Mouse (Mus musculus) forebrain, postnatal 0 days (tissue): Measurements from ENCODE around the gene Palmd. TPM values are rescaled to one million over a fixed set of nuclear protein-coding genes. Genes with fewer than 3 reads are reported as not detected.

Source experiments
- ATAC-seq: fragments of 200-750 bp; cut with Nextera tagmentation; 2 replicates; pipeline ENCODE4 v1.8.0; 2017; ENCODE audit warnings: mild to moderate bottlenecking, moderate library complexity
- DNase-seq: peaks from one replicate; pipeline ENCODE4 v3.0.0-alpha.2; 2015
- H3K27ac ChIP-seq: fragments of 300-500 bp; sonication (generic); 2 replicates; pipeline ENCODE4 v1.5.1; 2014; ENCODE audit warnings: low read depth, mild to moderate bottlenecking, antibody characterized with exemption, low read length, moderate library complexity, mixed read lengths
- H3K27me3 ChIP-seq: fragments of 300-500 bp; sonication (generic); 2 replicates; pipeline ENCODE4 v1.6.1; 2014; ENCODE audit warnings: mild to moderate bottlenecking, low read length, mixed read lengths; ENCODE audit not compliant: insufficient read depth
- H3K36me3 ChIP-seq: fragments of 300-500 bp; sonication (generic); 2 replicates; pipeline ENCODE4 v1.6.1; 2014; ENCODE audit warnings: mild to moderate bottlenecking, moderate library complexity; ENCODE audit not compliant: insufficient read depth
- H3K4me1 ChIP-seq: fragments of 300-500 bp; sonication (generic); 2 replicates; pipeline ENCODE4 v1.6.1; 2014; ENCODE audit warnings: antibody characterized with exemption; ENCODE audit not compliant: insufficient read depth
- H3K4me2 ChIP-seq: fragments of 300-500 bp; sonication (generic); 2 replicates; pipeline ENCODE4 v1.6.1; 2014; ENCODE audit warnings: low read depth, mild to moderate bottlenecking, moderate library complexity
- H3K4me3 ChIP-seq: fragments of 300-500 bp; sonication (generic); 2 replicates; pipeline ENCODE4 v1.5.1; 2014; ENCODE audit warnings: low read depth, low read length, mixed read lengths
- H3K9ac ChIP-seq: fragments of 300-500 bp; sonication (generic); 2 replicates; pipeline ENCODE4 v1.6.1; 2014; ENCODE audit warnings: mild to moderate bottlenecking
- H3K9me3 ChIP-seq: fragments of 300-500 bp; sonication (generic); 2 replicates; pipeline ENCODE4 v1.6.1; 2016; ENCODE audit warnings: low read length
- CTCF ChIP-seq: sonication (generic); IDR thresholded peaks from 2 replicates; pipeline ENCODE4 v1.5.1; 2016; ENCODE audit warnings: antibody characterized with exemption, control low read depth, low read depth
- WGBS: fragments of 180-500 bp; shearing (Covaris S2); extraction: QIAGEN DNeasy Blood & Tissue Kit; methylation state at CpG from one replicate; pipeline ENCODE4 v1.1.7; 2014; 5-methylcytosine and 5-hydroxymethylcytosine counted together
- polyA plus RNA-seq: library from polyadenylated mRNA; unstranded; fragments of >200 nt; fragmentation: Nextera tagmentation; extraction: Ambion mirVana; gene quantifications from 2 replicates; pipeline ENCODE4 v1.2.1, GENCODE M21; 2015
- total RNA-seq: library from RNA; depleted of rRNA; stranded (reverse); fragments of >200 nt; gene quantifications from 2 replicates; pipeline ENCODE4 v1.2.3, GENCODE M21; 2014

The Palmd gene
- total and polyA plus RNA-seq, 2 experiments from 2014 or later, result 6.9 to 11.7 TPM

DNA sequence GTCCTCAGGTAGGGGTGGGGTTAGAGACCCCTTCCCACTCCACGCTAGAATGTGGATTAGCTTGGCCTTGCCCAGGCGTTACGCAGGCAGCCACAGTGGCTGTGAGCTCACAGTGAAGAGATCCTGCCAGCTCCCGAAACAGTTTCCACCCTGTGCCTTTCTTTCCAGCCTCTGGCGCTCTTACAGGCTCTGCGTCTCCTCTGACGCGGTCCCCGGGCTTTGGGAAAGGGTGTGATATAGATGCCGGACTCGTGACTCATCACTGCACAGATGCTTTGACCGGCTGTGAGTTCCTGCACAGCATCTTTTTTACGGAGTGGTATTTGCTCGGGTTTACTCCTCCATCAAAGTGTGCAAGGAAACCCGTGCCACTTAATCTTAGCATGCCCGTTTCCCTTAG lies 62.9 kb downstream of the Palmd start:
- Histone ChIP-seq H3K4me1 (no peaks in the 10 kb centered on the region), H3K27me3 (no peaks in the 10 kb centered on the region), H3K27ac (peak overlapping the region; percentile 29; the same call in 1 of the 2 replicates), H3K4me2 (no peak overlapping the region), H3K9me3 (no peaks in the 10 kb centered on the region), H3K36me3 (no peaks in the 10 kb centered on the region), H3K9ac (no peak overlapping the region), H3K4me3 (no peak overlapping the region)
- ATAC-seq (peak; percentile 52), DNase-seq (peak; percentile 45)
- WGBS, result 73% methylated on average over 16 of the region's 16 CpGs
- no peak for TF ChIP-seq CTCF

DNA sequence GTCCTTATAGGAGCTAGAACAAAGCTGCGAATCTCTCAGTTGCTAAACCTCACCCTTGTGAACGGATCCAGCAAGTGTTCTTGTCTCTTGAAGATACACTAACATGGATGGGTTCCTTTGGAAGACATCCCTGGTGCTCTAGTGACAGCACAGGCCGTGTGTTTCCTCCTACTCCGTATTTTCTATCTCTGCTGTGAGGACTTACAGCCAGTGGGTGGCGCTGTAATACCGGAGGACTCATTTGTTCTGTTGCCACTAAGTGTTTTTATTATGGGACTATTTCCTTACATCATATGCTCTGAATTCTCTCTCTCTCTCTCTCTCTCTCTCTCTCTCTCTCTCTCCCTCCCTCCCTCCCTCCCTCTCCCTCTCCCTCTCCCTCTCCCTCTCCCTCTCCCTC lies 64.6 kb downstream of the Palmd start:
- no peak overlapping the region for H3K4me3 ChIP-seq
- peak; percentile 83 for ATAC-seq
- no peak overlapping the region for H3K27ac ChIP-seq
- no peaks in the 10 kb centered on the region for H3K36me3 ChIP-seq
- peak; percentile 91 for DNase-seq
- peak; percentile 91 for TF ChIP-seq CTCF
- no peaks in the 10 kb centered on the region for H3K4me1 ChIP-seq
- H3K4me2 ChIP-seq, result no peak overlapping the region
- H3K9me3 ChIP-seq, result no peaks in the 10 kb centered on the region
- peak overlapping the region; percentile 14; the same call in 1 of the 2 replicates for H3K9ac ChIP-seq
- 21% methylated on average over 6 of the region's 6 CpGs for WGBS
- H3K27me3 ChIP-seq, result no peaks in the 10 kb centered on the region

DNA sequence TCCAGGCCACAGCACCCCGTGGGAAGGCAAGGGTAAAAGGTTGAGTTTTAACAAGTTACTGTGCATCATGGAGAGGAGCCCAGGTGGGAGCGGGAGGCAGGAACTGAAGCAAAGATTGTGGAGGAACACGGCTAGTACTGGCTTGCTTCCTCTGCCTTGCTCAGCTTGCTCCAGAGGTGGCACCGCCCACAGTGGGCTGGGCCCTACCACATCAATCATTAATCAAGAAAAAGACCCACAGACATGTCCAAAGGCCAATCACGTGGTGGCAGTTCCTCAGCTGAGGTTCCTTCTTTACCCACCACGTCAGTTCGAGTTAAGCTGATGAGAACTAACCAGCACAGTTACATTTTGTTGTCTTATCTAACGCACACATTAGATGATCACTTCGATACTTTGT lies 75.9 kb downstream of the Palmd start:
- no peaks in the 10 kb centered on the region for H3K27me3 ChIP-seq
- no peak for DNase-seq

DNA sequence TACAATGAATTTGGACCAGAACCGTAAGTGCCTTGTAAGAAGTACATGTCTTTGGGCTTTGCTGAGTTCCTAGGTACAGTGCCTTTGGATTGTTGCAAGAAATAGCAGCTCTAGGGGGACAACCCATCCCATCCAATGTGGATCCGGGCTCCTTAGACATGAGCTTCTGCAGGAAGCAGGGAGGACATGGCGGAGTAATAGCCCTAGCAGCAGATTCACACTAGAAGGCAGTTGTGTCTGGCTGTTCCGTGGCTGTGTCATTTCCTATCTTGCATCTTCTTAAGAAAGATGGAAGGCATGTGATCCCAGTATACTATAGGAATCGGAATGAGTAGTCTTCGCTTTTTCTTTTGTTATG lies 76.6 kb downstream of the Palmd start:
- 78% methylated on average over 6 of the region's 6 CpGs for WGBS
- Histone ChIP-seq H3K4me3 (no peak overlapping the region), H3K27me3 (no peaks in the 10 kb centered on the region), H3K4me1 (no peaks in the 10 kb centered on the region), H3K9me3 (no peaks in the 10 kb centered on the region), H3K27ac (peak overlapping the region; percentile 10; the same call in 1 of the 2 replicates), H3K36me3 (no peaks in the 10 kb centered on the region), H3K4me2 (no peak overlapping the region), H3K9ac (no peak overlapping the region)
- no peak for TF ChIP-seq CTCF
- no peak for DNase-seq
- peak; percentile 38 for ATAC-seq

More for the DNA sequence above, 75.9 kb downstream of the Palmd start:
- Histone ChIP-seq H3K9ac (no peak overlapping the region), H3K36me3 (no peaks in the 10 kb centered on the region), H3K4me2 (no peak overlapping the region), H3K9me3 (no peaks in the 10 kb centered on the region), H3K4me1 (no peaks in the 10 kb centered on the region), H3K4me3 (no peak overlapping the region), H3K27ac (no peak overlapping the region)
- WGBS, result 88% methylated on average over 9 of the region's 9 CpGs
- ATAC-seq, result no peak
- TF ChIP-seq CTCF, result no peak

DNA sequence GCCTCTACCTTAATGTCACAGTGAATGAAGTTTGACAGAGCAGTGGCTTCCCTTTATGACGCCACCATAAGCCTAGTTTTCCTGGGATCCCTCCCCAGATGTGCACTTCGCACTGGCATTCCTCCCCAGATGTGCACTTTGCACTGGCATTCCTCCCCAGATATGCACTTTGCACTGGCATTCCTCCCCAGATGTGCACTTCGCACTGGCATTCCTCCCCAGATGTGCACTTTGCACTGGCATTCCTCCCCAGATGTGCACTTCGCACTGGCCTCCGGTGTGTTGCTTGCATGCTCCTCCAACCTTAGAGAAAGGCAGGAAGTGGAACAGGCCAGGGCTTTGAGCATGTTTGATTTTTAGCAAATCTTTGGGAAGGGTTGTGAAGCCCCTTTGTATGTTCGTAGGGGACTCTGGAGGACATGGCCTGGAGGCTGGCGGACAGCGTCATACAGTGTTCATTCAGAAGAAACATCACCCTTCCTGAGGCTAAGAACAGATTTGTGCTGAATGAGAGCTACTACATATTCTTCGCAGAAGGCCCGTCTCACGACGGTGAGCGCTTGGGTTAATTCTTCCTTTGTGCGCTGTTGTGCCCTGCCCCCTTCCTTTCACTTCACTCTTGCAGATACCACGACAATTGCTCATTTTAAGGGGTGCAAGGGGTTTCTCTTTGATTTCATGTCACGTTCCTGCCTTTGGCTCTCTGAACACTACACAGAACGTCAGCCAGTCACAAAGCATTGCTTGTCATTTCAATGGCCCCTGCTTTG lies 77.2 kb downstream of the Palmd start:
- H3K9ac ChIP-seq, result no peak overlapping the region
- peak overlapping the region; percentile 10; the same call in 1 of the 2 replicates for H3K27ac ChIP-seq
- no peaks in the 10 kb centered on the region for H3K36me3 ChIP-seq
- no peak for TF ChIP-seq CTCF
- H3K4me3 ChIP-seq, result no peak overlapping the region
- ATAC-seq (peak; percentile 82), DNase-seq (peak; percentile 45)
- no peaks in the 10 kb centered on the region for H3K9me3 ChIP-seq
- H3K4me1 ChIP-seq, result no peaks in the 10 kb centered on the region
- H3K27me3 ChIP-seq, result no peaks in the 10 kb centered on the region
- H3K4me2 ChIP-seq, result no peak overlapping the region
- WGBS, result 48% methylated on average over 17 of the region's 17 CpGs

DNA sequence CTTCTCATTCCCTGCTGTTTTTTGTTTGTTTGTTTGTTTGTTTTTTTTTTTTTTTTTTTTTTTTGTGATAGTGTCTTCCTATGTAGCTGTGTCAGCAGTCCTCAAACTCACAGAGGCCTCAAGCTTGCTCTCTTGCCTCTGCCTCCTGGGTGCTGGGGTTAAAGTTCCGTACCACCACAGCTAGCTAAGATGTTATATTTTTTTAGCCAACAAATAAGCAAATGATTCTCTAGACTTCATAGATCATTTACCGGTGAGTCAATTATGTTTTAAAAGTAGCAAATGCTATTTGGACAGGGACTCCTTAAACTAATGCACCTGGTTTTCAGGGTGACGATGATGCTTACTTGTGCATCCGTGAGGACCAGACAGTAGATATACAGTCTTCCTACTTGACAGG lies 78.2 kb downstream of the Palmd start:
- ATAC-seq (no peak), DNase-seq (no peak)
- Histone ChIP-seq H3K4me3 (no peak overlapping the region), H3K36me3 (no peaks in the 10 kb centered on the region), H3K4me2 (no peak overlapping the region), H3K4me1 (no peaks in the 10 kb centered on the region), H3K27me3 (no peaks in the 10 kb centered on the region), H3K9ac (no peak overlapping the region), H3K9me3 (no peaks in the 10 kb centered on the region), H3K27ac (no peak overlapping the region)
- TF ChIP-seq CTCF, result no peak
- WGBS, result 96% methylated on average over 4 of the region's 4 CpGs

DNA sequence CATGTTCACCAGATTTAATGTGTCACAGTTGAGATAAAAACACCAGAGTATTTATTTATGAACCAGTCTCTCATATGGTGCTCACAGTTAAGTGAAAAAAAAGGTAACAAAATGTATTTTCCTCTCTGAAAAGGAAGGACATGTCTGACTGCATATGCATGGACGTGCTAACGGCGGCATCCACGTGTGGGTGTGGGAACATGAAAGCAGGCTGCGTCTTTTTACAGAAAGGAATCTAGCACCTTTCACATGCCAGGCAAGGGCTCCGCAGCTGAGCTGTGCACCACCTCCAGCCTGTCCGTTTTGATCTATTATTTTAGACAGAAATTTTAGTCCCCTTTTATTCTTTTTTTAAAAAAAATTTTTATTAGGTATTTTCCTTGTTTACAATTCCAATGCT lies 79.4 kb downstream of the Palmd start:
- Histone ChIP-seq H3K4me1 (no peaks in the 10 kb centered on the region), H3K9ac (no peak overlapping the region)
- no peak for ATAC-seq

More for the DNA sequence above, 79.4 kb downstream of the Palmd start:
- Histone ChIP-seq H3K4me3 (no peak overlapping the region), H3K27me3 (no peaks in the 10 kb centered on the region), H3K4me2 (no peak overlapping the region), H3K36me3 (no peaks in the 10 kb centered on the region), H3K9me3 (no peaks in the 10 kb centered on the region), H3K27ac (no peak overlapping the region)
- 79% methylated on average over 7 of the region's 7 CpGs for WGBS
- TF ChIP-seq CTCF, result no peak
- no peak for DNase-seq
